Mouse (Mus musculus) CH12.LX (cell line): ENCODE measurements at regions not wholly inside any gene's neighbourhood (a gene's known extent, or its start where the extent isn't known, plus 50 kb on each side); places are given as distances from the start of the nearest gene placed in this dataset.

Experiments
- DNase-seq: peaks from one replicate; pipeline ENCODE4 v3.0.0-alpha.2; 2013; ENCODE audit errors: extremely low read depth
- H3K27ac ChIP-seq: 2 replicates; pipeline ENCODE4 v1.5.1; 2012; ENCODE audit warnings: low read depth, mild to moderate bottlenecking, control low read depth, moderate library complexity; ENCODE audit not compliant: insufficient read depth
- H3K27me3 ChIP-seq: replicated peaks from 2 replicates; pipeline ENCODE3; 2012; ENCODE audit warnings: inconsistent platforms
- H3K36me3 ChIP-seq, 2 experiments: replicated peaks in 1 of 2; 2 replicates each; pipeline versions ENCODE3 to v1.6.1; 2012; ENCODE audit warnings: inconsistent platforms in 1 of 2, low read length in 1 of 2, mild to moderate bottlenecking in 1 of 2, mixed read lengths in 1 of 2, moderate library complexity in 1 of 2; ENCODE audit not compliant: control insufficient read depth in 1 of 2, insufficient read depth in 1 of 2
- H3K4me1 ChIP-seq, 2 experiments: 2 replicates each; pipeline ENCODE4 v1.6.1; 2012; ENCODE audit warnings: inconsistent platforms in 1 of 2, moderate library complexity in 1 of 2; ENCODE audit not compliant: insufficient read depth in 2 of 2, control insufficient read depth in 1 of 2
- H3K4me2 ChIP-seq: 2 replicates; pipeline ENCODE4 v1.6.1; 2012; ENCODE audit warnings: low read depth, mild to moderate bottlenecking, control low read depth; ENCODE audit not compliant: poor library complexity, insufficient read depth, severe bottlenecking
- H3K4me3 ChIP-seq, 3 experiments: fragments of 150-350 bp in 1 of 3; sonication (generic) in 1 of 3; replicated peaks in 1 of 3; 2 replicates each; pipeline versions ENCODE3 to v1.5.1; 2011 to 2012; ENCODE audit warnings: low read depth in 2 of 3, low read length in 2 of 3, mild to moderate bottlenecking in 2 of 3, moderate library complexity in 2 of 3, control low read depth in 1 of 3, improper control_type of control experiment in 1 of 3, inconsistent platforms in 1 of 3, mixed read lengths in 1 of 3; ENCODE audit not compliant: poor library complexity in 1 of 3
- H3K79me2 ChIP-seq: replicated peaks from 2 replicates; pipeline ENCODE4 v1.6.1; 2012; ENCODE audit warnings: mild to moderate bottlenecking, moderate library complexity; ENCODE audit not compliant: control insufficient read depth, poor library complexity, insufficient read depth, severe bottlenecking; ENCODE audit errors: extremely low read depth
- H3K9ac ChIP-seq: 2 replicates; pipeline ENCODE4 v1.6.1; 2012; ENCODE audit warnings: low read depth, mild to moderate bottlenecking, control low read depth, moderate library complexity; ENCODE audit not compliant: insufficient read depth
- H3K9me3 ChIP-seq: replicated peaks from 2 replicates; pipeline ENCODE3; 2012; ENCODE audit warnings: low read length, inconsistent platforms, mixed read lengths
- CHD1 ChIP-seq: IDR thresholded peaks from 2 replicates; pipeline ENCODE4 v1.6.1; 2012; ENCODE audit warnings: low read depth, low read length, improper control_type of control experiment, inconsistent platforms
- EP300 ChIP-seq: IDR thresholded peaks from 2 replicates; pipeline ENCODE4 v1.6.1; 2011; ENCODE audit warnings: low read length, improper control_type of control experiment
- ETS1 ChIP-seq: conservative IDR thresholded peaks from 2 replicates; pipeline ENCODE4 v1.6.1; 2012; ENCODE audit warnings: low read depth, mild to moderate bottlenecking, inconsistent platforms, low read length, improper control_type of control experiment, moderate library complexity
- GABPA ChIP-seq: IDR thresholded peaks from 2 replicates; pipeline ENCODE4 v1.6.1; 2012; ENCODE audit warnings: low read depth, low read length, improper control_type of control experiment, inconsistent platforms; ENCODE audit not compliant: insufficient replicate concordance
- MEF2A ChIP-seq: IDR thresholded peaks from 2 replicates; pipeline ENCODE4 v1.6.1; 2014; ENCODE audit warnings: low read depth, mild to moderate bottlenecking, inconsistent platforms, low read length, improper control_type of control experiment, borderline replicate concordance
- MXI1 ChIP-seq: IDR thresholded peaks from 2 replicates; pipeline ENCODE4 v1.6.1; 2011; ENCODE audit warnings: mild to moderate bottlenecking, low read depth, low read length, improper control_type of control experiment
- MYC ChIP-seq: IDR thresholded peaks from 2 replicates; pipeline ENCODE4 v1.6.1; 2011; ENCODE audit warnings: low read depth, mild to moderate bottlenecking, improper control_type of control experiment, low read length
- NELFE ChIP-seq: IDR thresholded peaks from 2 replicates; pipeline ENCODE4 v1.6.1; 2011; ENCODE audit warnings: low read depth, low read length, improper control_type of control experiment
- PAX5 ChIP-seq: IDR thresholded peaks from 2 replicates; pipeline ENCODE4 v1.6.1; 2012; ENCODE audit warnings: low read length, inconsistent platforms, mixed read lengths
- RCOR1 ChIP-seq: conservative IDR thresholded peaks from 2 replicates; pipeline ENCODE4 v1.6.1; 2012; ENCODE audit warnings: low read depth, mild to moderate bottlenecking, inconsistent platforms, low read length, improper control_type of control experiment
- SIN3A ChIP-seq: IDR thresholded peaks from 2 replicates; pipeline ENCODE4 v1.6.1; 2012; ENCODE audit warnings: low read length, improper control_type of control experiment, inconsistent platforms
- SMC3 ChIP-seq: IDR thresholded peaks from 2 replicates; pipeline ENCODE4 v1.6.1; 2011; ENCODE audit warnings: low read depth, low read length, improper control_type of control experiment
- UBTF ChIP-seq: IDR thresholded peaks from 2 replicates; pipeline ENCODE4 v1.6.1; 2012; ENCODE audit warnings: low read depth, mild to moderate bottlenecking, inconsistent platforms, low read length, improper control_type of control experiment, moderate library complexity
- USF1 ChIP-seq: IDR thresholded peaks from 2 replicates; pipeline ENCODE4 v1.6.1; 2014; ENCODE audit warnings: low read depth, mild to moderate bottlenecking, inconsistent platforms, low read length, improper control_type of control experiment
- USF2 ChIP-seq: conservative IDR thresholded peaks from 2 replicates; pipeline ENCODE4 v1.6.1; 2011; ENCODE audit warnings: low read depth, low read length, improper control_type of control experiment
- ZNF384 ChIP-seq: IDR thresholded peaks from 2 replicates; pipeline ENCODE4 v1.6.1; 2012; ENCODE audit warnings: low read depth, low read length, improper control_type of control experiment, inconsistent platforms
- dilution Hi-C: fragments of 300-500 bp; cut with MboI; formaldehyde crosslinking; loops from 2 replicates; pipeline ENCODE4 v1.14.3; 2020; ENCODE audit warnings: low sequenced_read_pairs; ENCODE audit not compliant: extremely low pct_unique_long_range_greater_than_20kb, extremely low pct_ligation_motif_present
- in situ Hi-C: fragments of 300-500 bp; cut with MboI; formaldehyde crosslinking; loops from 3 replicates; pipeline ENCODE4 v1.14.3; 2019; ENCODE audit warnings: low sequenced_read_pairs, low pct_ligation_motif_present, low pct_unique_long_range_greater_than_20kb, mixed read lengths

DNA sequence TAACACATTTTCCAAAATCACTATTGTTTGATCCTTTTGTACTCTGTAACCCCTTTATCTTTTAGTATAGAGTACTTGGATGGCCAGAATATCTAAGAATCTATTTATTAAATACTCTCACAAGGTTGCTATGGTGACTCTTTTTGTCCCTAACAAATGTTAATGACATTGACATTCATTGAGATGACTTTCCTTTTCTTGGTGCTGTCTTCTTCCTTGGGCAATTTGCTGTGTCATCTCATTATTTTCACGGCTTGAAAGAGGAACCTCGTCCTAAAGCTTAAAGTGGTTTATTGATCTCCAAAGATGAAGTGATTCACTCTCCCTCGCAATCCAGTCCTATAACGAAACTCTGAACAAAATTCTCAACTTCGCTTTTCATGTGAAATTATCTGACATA lies 265.6 kb upstream of the Zfp960 start:
- in situ Hi-C loops: no loop called here
- H3K36me3 ChIP-seq: no peaks in the 10 kb centered on the region
- H3K27ac ChIP-seq: no peak overlapping the region
- TF ChIP-seq CHD1 (no peak), USF1 (no peak), GABPA (no peak), MEF2A (no peak), NELFE (no peak), PAX5 (no peak), SIN3A (no peak), MXI1 (no peak)
- TF ChIP-seq, all 38 proteins: peak for 0
- Histone ChIP-seq H3K9ac (no peak overlapping the region), H3K4me3 (no peak overlapping the region), H3K4me2 (no peak overlapping the region), H3K79me2 (no peaks in the 10 kb centered on the region), H3K27me3 (no peaks in the 10 kb centered on the region), H3K4me1 (no peaks in the 10 kb centered on the region), H3K9me3 (no peaks in the 10 kb centered on the region)
- no peak for DNase-seq
- dilution Hi-C loops: no loop called here

DNA sequence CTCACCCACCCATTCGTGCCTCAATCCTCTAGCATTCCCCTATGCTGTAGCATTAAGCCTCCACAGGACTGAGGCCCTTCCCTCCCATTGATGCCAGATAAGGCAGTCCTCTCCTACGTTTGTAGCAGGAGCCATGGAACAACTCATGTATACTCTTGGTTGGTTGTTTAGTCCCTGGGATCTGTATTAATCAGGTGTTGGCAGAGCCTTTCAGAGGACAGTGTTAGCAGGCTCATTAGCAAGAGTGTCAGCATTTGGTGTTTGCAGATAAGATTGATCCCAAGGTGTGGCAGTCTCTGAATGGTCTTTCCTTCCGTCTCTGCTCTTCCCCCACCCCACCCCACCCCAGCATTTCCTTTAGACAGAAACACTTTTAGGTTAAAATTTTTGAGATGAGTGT lies 258.9 kb upstream of the Zfp960 start:
- no peaks in the 10 kb centered on the region for H3K79me2 ChIP-seq
- TF ChIP-seq USF1: no peak
- TF ChIP-seq EP300: no peak
- TF ChIP-seq SMC3: no peak
- no peak for TF ChIP-seq ETS1
- TF ChIP-seq USF2: no peak
- dilution Hi-C loops (no loop called here), in situ Hi-C loops (no loop called here)
- no peak overlapping the region for H3K4me2 ChIP-seq
- no peaks in the 10 kb centered on the region for H3K27me3 ChIP-seq
- no peak overlapping the region for H3K4me3 ChIP-seq
- H3K9ac ChIP-seq: no peak overlapping the region
- no peaks in the 10 kb centered on the region for H3K9me3 ChIP-seq
- no peaks in the 10 kb centered on the region for H3K36me3 ChIP-seq
- H3K4me1 ChIP-seq: no peaks in the 10 kb centered on the region
- no peak for DNase-seq
- H3K27ac ChIP-seq: no peak overlapping the region

DNA sequence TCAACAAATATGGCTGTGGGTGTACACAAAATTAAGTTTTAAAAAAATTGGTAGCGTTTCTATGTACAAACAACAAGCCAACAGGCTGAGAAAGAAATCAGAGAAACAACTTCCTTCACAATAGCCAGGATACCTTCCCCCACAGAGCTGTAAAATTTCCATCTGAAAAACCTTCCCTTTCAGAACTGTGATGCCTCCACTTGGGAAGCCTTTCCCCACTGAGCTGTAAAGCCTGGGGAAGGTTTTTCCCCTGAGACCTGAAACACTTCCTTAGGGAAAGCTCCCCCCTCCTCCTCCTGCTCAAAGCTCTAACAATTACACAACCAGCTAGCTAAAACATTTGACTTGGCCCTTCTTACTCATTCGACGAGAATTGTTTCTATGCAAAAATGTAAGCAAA lies 245.5 kb upstream of the Zfp960 start:
- dilution Hi-C loops (no loop called here), in situ Hi-C loops (no loop called here)
- no peaks in the 10 kb centered on the region for H3K4me1 ChIP-seq
- no peaks in the 10 kb centered on the region for H3K79me2 ChIP-seq
- H3K4me2 ChIP-seq: no peak overlapping the region
- H3K9ac ChIP-seq: no peak overlapping the region
- no peaks in the 10 kb centered on the region for H3K27me3 ChIP-seq
- H3K36me3 ChIP-seq: no peaks in the 10 kb centered on the region
- no peak overlapping the region for H3K27ac ChIP-seq
- no peaks in the 10 kb centered on the region for H3K9me3 ChIP-seq
- no peak for DNase-seq
- no peak for TF ChIP-seq MXI1
- no peak for TF ChIP-seq UBTF
- no peak for TF ChIP-seq ZNF384
- no peak for TF ChIP-seq MYC
- TF ChIP-seq NELFE: no peak
- no peak for TF ChIP-seq RCOR1
- no peak overlapping the region for H3K4me3 ChIP-seq
